Mouse (Mus musculus) kidney, postnatal 0 days (tissue): ENCODE results near the gene Rgs6. TPM values are rescaled to one million over a fixed set of nuclear protein-coding genes. Genes with fewer than 3 reads are reported as not detected.

Source experiments
- ATAC-seq: fragments of 200-750 bp; cut with Nextera tagmentation; replicated peaks from 2 replicates; pipeline ENCODE4 v1.8.0; 2017; ENCODE audit warnings: low read depth, moderate number of reproducible peaks, moderate TSS enrichment, moderate library complexity; ENCODE audit not compliant: low FRiP score
- DNase-seq: peaks from one replicate; pipeline ENCODE4 v3.0.0-alpha.2; 2016; ENCODE audit warnings: low spot score
- H3K27ac ChIP-seq: fragments of 300-500 bp; sonication (generic); 2 replicates; pipeline ENCODE4 v1.5.1; 2014; ENCODE audit warnings: mild to moderate bottlenecking
- H3K27me3 ChIP-seq: fragments of 300-500 bp; sonication (generic); 2 replicates; pipeline ENCODE4 v1.6.1; 2014; ENCODE audit warnings: low read length, mixed read lengths; ENCODE audit not compliant: insufficient read depth
- H3K36me3 ChIP-seq: fragments of 300-500 bp; sonication (generic); 2 replicates; pipeline ENCODE4 v1.6.1; 2014; ENCODE audit warnings: low read length, mixed read lengths; ENCODE audit not compliant: insufficient read depth
- H3K4me1 ChIP-seq: fragments of 300-500 bp; sonication (generic); replicated peaks from 2 replicates; pipeline ENCODE4 v1.6.1; 2014; ENCODE audit warnings: antibody characterized with exemption, low read length, mixed read lengths; ENCODE audit not compliant: insufficient read depth
- H3K4me2 ChIP-seq: fragments of 300-500 bp; sonication (generic); 2 replicates; pipeline ENCODE4 v1.6.1; 2014; ENCODE audit warnings: mild to moderate bottlenecking, low read length, moderate library complexity, mixed read lengths
- H3K4me3 ChIP-seq: fragments of 300-500 bp; sonication (generic); replicated peaks from 2 replicates; pipeline ENCODE4 v1.5.1; 2014; ENCODE audit warnings: low read depth, low read length
- H3K9ac ChIP-seq: fragments of 300-500 bp; sonication (generic); 2 replicates; pipeline ENCODE4 v1.6.1; 2014; ENCODE audit warnings: low read depth, low read length
- H3K9me3 ChIP-seq: fragments of 300-500 bp; sonication (generic); replicated peaks from 2 replicates; pipeline ENCODE4 v1.6.1; 2016; ENCODE audit warnings: low read length, inconsistent platforms, mixed read lengths
- CTCF ChIP-seq: IDR thresholded peaks from 2 replicates; pipeline ENCODE4 v1.5.1; 2016; ENCODE audit warnings: antibody characterized with exemption, low read depth, mild to moderate bottlenecking, moderate library complexity
- WGBS: fragments of 180-500 bp; shearing (Covaris S2); extraction: QIAGEN DNeasy Blood & Tissue Kit; methylation state at CpG from one replicate; pipeline ENCODE4 v1.1.7; 2014; 5-methylcytosine and 5-hydroxymethylcytosine counted together
- polyA plus RNA-seq: library from polyadenylated mRNA; unstranded; fragments of >200 nt; fragmentation: Nextera tagmentation; extraction: Ambion mirVana; gene quantifications from 2 replicates; pipeline ENCODE4 v1.2.1, GENCODE M21; 2015

Rgs6 gene
- polyA plus RNA-seq, 1 experiment from 2014 or later: 2.2 TPM

DNA sequence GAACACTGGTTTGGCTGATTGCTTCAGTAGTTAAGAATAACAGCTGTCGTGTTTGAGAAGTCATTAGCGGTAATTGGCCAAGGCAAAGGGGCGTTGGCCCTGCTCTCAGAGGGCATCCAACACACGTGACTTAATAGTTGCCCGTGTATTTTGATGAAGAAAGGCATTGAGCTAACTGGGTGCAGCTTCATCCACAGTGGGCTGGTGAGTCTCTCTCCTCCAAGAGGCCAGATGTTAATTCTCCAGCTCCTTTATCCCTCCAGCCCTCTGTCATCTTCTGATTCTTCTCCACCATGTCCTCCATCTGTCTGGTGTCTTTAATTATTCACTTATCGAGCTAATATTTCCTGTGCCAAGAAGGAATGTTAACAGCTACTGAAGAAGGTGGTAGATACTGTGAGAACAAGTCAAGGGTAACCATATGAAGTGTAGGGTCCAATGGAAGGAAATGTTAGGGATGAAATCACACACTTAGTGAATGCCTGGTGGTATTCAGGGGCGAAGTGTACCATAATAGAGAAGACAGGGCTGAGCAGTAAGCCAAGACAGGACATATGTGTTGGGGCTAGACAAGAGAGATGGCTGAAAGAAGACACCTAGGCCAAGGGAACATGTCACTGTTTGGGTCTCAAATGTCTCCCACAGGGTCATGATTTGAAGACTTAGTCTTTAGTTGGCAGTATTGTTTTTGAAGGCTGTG lies 411.4 kb downstream of the Rgs6 start:
- DNase-seq (no peak), ATAC-seq (no peak)
- Histone ChIP-seq H3K4me1 (no peaks in the 10 kb centered on the region), H3K4me3 (no peak overlapping the region), H3K27me3 (no peaks in the 10 kb centered on the region), H3K36me3 (no peaks in the 10 kb centered on the region), H3K4me2 (no peak overlapping the region), H3K27ac (no peak overlapping the region), H3K9ac (no peak overlapping the region), H3K9me3 (no peaks in the 10 kb centered on the region)
- TF ChIP-seq CTCF: no peak
- WGBS: 62% methylated on average over 7 of the region's 7 CpGs

DNA sequence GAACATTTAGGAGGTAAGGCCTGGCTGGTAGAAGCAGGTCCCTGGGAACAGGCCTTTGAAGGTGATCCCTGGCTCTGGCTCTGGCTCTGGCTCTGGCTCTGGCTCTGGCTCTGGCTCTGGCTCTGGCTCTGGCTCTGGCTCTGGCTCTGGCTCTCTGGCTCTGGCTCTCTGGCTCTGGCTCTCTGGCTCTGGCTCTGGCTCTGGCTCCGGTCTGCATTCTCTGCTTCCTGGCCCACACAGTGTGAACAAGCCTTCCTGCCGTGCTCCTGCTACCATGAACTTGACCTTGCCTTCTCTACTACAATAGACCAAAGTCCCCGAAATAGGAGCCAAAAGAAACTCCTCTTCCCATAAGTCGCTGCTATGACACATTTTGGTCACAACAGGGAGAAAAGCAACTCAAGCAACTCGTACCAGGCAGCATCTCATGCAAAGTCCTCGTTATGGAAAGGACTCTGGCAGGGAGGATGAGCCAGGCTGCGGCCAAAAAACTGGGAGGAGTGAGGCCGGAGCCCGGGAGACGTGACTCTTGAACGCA lies 412.0 kb downstream of the Rgs6 start:
- no peaks in the 10 kb centered on the region for H3K9me3 ChIP-seq
- no peak overlapping the region for H3K9ac ChIP-seq
- no peak overlapping the region for H3K4me2 ChIP-seq
- H3K27ac ChIP-seq: no peak overlapping the region
- TF ChIP-seq CTCF: no peak
- H3K4me1 ChIP-seq: no peaks in the 10 kb centered on the region
- 84% methylated on average over 11 of the region's 11 CpGs for WGBS
- no peaks in the 10 kb centered on the region for H3K36me3 ChIP-seq
- no peak for ATAC-seq
- H3K4me3 ChIP-seq: no peak overlapping the region
- H3K27me3 ChIP-seq: no peaks in the 10 kb centered on the region
- no peak for DNase-seq

DNA sequence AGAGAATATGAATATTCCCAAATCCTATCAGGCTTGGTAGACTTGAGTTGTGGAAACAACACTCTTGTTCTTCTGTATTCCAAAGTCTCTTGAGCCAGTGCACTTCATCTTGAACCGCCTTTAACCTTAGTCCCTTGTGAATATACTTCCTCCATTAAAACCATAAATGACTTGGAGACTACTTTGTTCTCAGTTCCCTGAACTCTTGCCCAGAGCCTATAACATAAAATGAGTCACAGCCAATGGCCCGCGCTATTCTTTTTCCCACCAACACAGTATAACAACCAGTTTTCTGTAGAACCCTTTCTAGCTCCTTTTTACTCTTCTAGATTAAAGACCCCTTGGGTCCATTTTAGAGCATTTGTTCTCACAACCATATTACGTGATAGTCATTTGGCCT lies 412.9 kb downstream of the Rgs6 start:
- no peaks in the 10 kb centered on the region for H3K27me3 ChIP-seq
- no peak overlapping the region for H3K4me3 ChIP-seq
- ATAC-seq (no peak), DNase-seq (no peak)
- no peaks in the 10 kb centered on the region for H3K9me3 ChIP-seq
- WGBS: 74% methylated on average over 4 of the region's 4 CpGs
- no peak overlapping the region for H3K4me2 ChIP-seq
- no peaks in the 10 kb centered on the region for H3K4me1 ChIP-seq
- TF ChIP-seq CTCF: no peak
- H3K27ac ChIP-seq: no peak overlapping the region
- H3K9ac ChIP-seq: no peak overlapping the region
- H3K36me3 ChIP-seq: no peaks in the 10 kb centered on the region

DNA sequence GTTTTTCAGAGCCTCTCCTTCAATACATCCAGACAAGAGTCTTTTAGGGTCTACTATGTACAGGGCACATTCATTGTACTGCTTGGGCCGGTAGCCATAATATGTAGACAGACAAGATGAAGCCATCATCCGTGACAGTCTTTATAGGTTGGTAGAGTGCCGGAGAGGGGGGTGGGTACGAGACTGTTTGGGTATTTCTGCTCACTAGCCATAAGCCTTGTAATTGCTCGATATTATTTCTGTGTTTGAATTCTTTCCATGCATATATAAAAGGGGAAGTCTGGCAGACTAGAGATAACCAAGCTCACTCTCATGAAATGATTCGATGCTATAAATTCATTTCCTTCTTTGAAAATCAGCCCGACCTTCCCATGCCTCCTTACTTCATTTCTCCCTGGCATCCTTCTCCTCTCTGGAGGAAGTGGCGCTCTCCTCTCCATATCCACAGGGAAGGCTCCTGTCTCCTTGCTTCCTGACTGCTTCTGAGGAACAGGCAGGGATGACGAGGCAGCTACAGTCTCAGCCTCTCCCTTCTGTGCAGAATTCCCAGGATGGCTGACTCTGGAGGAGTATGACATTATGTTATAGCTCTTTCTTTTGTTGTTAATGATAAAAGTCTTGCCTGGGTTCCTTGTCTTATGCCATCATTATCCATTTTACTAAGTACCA lies 416.1 kb downstream of the Rgs6 start:
- no peak overlapping the region for H3K4me2 ChIP-seq
- H3K27ac ChIP-seq: no peak overlapping the region
- H3K4me1 ChIP-seq: no peaks in the 10 kb centered on the region
- H3K9ac ChIP-seq: no peak overlapping the region
- ATAC-seq (no peak), DNase-seq (no peak)
- H3K36me3 ChIP-seq: no peaks in the 10 kb centered on the region
- no peak overlapping the region for H3K4me3 ChIP-seq
- 59% methylated on average over 9 of the region's 9 CpGs for WGBS
- no peaks in the 10 kb centered on the region for H3K9me3 ChIP-seq
- H3K27me3 ChIP-seq: no peaks in the 10 kb centered on the region
- no peak for TF ChIP-seq CTCF

DNA sequence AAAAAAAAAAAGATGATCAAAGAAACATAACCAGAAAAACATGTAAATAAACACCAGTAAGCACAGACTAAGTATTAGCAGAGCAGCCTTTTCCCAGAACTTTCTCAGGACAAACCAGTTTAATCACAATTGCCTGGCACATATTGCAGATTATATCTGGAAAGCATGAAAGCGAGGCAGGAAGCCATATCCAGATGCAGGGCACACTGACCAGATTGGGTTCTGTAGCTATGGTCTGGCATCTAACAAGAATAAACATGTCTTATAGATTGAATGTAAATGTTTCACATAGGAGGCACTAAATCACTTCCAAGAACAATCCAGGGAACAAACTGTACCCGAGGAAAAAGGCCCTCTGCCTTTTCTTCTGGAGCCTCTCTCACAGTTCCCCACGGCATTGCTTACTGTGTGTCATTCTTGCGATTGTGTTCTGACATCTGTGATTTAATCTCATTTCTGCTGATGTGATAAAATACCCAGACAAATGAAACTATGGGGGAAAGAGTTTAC lies 423.0 kb downstream of the Rgs6 start:
- WGBS: 74% methylated on average over 4 of the region's 4 CpGs
- Histone ChIP-seq H3K4me2 (no peak overlapping the region), H3K27me3 (no peaks in the 10 kb centered on the region), H3K27ac (no peak overlapping the region), H3K4me3 (no peak overlapping the region), H3K36me3 (no peaks in the 10 kb centered on the region), H3K4me1 (no peaks in the 10 kb centered on the region), H3K9ac (no peak overlapping the region), H3K9me3 (no peaks in the 10 kb centered on the region)
- DNase-seq (no peak), ATAC-seq (no peak)
- TF ChIP-seq CTCF: no peak

DNA sequence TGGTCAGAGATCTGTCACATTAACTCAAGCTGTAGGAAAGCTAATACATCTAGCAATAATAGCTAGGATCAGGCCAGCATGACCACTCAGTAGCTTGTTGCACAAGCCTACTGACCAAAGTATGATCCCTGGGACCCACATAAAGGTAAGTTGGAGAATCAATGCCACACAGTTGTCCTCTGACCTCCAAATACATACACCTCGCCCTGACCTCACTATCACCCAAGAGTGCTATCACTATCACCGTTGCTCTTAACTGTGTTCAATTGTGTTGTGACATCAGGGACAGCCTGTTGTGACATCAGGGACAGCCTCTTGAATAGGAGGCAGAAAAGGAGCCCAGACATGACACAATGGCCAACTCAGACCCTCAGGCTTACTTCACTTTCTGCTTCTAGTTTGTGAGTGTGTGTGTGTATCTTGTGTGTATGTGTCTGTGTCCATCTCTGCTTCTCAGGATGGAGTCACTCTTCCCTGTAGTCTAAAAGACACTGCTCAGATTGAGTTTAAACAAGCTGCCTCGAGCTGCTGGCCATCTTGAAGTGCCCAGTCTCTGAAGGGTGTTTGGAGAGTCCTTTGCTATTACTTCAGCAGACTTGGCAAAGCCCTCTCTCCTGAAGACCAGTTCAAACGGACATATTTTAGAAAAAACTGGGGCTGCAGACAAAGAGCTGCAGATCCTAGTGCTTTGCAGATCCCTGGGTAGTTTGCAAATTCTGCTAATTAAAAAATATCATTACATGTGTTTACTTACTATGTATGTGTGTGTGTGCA lies 426.0 kb downstream of the Rgs6 start:
- H3K27ac ChIP-seq: no peak overlapping the region
- 71% methylated on average over 4 of the region's 4 CpGs for WGBS
- no peaks in the 10 kb centered on the region for H3K4me1 ChIP-seq
- H3K4me3 ChIP-seq: no peak overlapping the region
- no peak overlapping the region for H3K9ac ChIP-seq
- H3K27me3 ChIP-seq: no peaks in the 10 kb centered on the region
- no peaks in the 10 kb centered on the region for H3K36me3 ChIP-seq
- no peaks in the 10 kb centered on the region for H3K9me3 ChIP-seq
- TF ChIP-seq CTCF: no peak
- no peak for ATAC-seq
- no peak for DNase-seq
- no peak overlapping the region for H3K4me2 ChIP-seq
